Mouse (Mus musculus) small intestine, adult 2 months (tissue): ENCODE results near the gene Lyve1.

ENCODE experiments used
- CTCF ChIP-seq: fragments of 200-500 bp; IDR thresholded peaks from 2 replicates; pipeline ENCODE4 v1.5.1; 2012; ENCODE audit warnings: low read depth, mild to moderate bottlenecking, control low read depth, inconsistent platforms, low read length, moderate library complexity, mixed read lengths; ENCODE audit not compliant: insufficient replicate concordance, insufficient read length; ENCODE audit errors: extremely low read depth
- POLR2A ChIP-seq: fragments of 200-500 bp; IDR thresholded peaks from 2 replicates; pipeline ENCODE4 v1.6.1; 2012; ENCODE audit warnings: low read depth, mild to moderate bottlenecking, control low read depth, inconsistent platforms, low read length, moderate library complexity

DNA sequence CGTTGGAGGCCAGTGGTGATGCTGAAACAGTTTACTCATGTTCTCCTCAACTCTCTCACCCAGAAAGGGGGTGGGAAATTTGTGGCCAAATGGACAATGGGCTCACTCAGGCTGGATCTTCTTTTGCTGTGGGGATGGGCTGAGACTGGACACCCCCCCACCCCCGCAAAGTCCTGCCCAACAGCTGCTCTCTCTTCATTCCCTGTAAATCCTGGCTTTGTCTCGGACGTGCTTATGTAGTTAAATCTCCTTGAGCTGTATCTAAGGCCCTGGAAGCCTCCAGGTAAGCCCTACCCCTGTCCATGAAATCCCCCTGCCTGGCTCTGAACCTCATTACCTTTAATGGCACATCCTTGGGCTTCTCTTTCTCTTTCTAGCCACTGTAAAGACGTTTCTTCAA, 5.8 kb upstream of the Lyve1 start:
- TF ChIP-seq CTCF = no peak
- no peak for TF ChIP-seq POLR2A
